Mouse (Mus musculus) NIH3T3 (cell line): ENCODE measurements at regions not wholly inside any gene's neighbourhood (a gene's known extent, or its start where the extent isn't known, plus 50 kb on each side); places are given as distances from the start of the nearest gene placed in this dataset.

Experiments
- DNase-seq: peaks from one replicate; pipeline ENCODE4 v3.0.0-alpha.2; 2012; ENCODE audit warnings: low read depth

GRCm38 (mm10) chr2:54154501-54155183, 69.3 kb upstream of the Rprm start:
- no peak for DNase-seq

- no peak for DNase-seq
Measured at GRCm38 (mm10) chr2:54158689-54159630, 73.6 kb upstream of the Rprm start.

- DNase-seq: peak; percentile 11
Measured at GRCm38 (mm10) chr2:54177549-54177948, 92.2 kb upstream of the Rprm start.

- DNase-seq: no peak
Measured at GRCm38 (mm10) chr2:54190828-54191227, 105.5 kb upstream of the Rprm start.

- DNase-seq: no peak
Measured at GRCm38 (mm10) chr2:54198343-54198742, 113.0 kb upstream of the Rprm start.

- DNase-seq: no peak
Measured at GRCm38 (mm10) chr2:54215597-54215996, 130.2 kb upstream of the Rprm start.

- no peak for DNase-seq
Measured at GRCm38 (mm10) chr2:54228613-54229012, 143.3 kb upstream of the Rprm start.

GRCm38 (mm10) chr2:54229016-54229415, 143.7 kb upstream of the Rprm start:
- no peak for DNase-seq

GRCm38 (mm10) chr2:54236760-54237159, 151.4 kb upstream of the Rprm start:
- DNase-seq: no peak

GRCm38 (mm10) chr2:54237192-54237591, 151.8 kb upstream of the Rprm start:
- DNase-seq: no peak

- DNase-seq: no peak
Measured at GRCm38 (mm10) chr2:54264773-54265452, 171.2 kb upstream of the Galnt13 start.

GRCm38 (mm10) chr2:54265453-54265823, 170.7 kb upstream of the Galnt13 start:
- DNase-seq: no peak

- peak; percentile 84 for DNase-seq
Measured at GRCm38 (mm10) chr2:54281966-54282365, 154.2 kb upstream of the Galnt13 start.

- peak; percentile 76 for DNase-seq
Measured at GRCm38 (mm10) chr2:54283876-54284275, 152.2 kb upstream of the Galnt13 start.

- DNase-seq: no peak
Measured at GRCm38 (mm10) chr2:54305473-54305872, 130.6 kb upstream of the Galnt13 start.

- no peak for DNase-seq
Measured at GRCm38 (mm10) chr2:54318559-54318958, 117.6 kb upstream of the Galnt13 start.

- no peak for DNase-seq
Measured at GRCm38 (mm10) chr2:54366963-54367362, 69.2 kb upstream of the Galnt13 start.

GRCm38 (mm10) chr2:54379279-54379678, 56.8 kb upstream of the Galnt13 start:
- no peak for DNase-seq
